Mouse (Mus musculus) liver, adult 2 months (tissue): ENCODE data around the gene Cd300a. TPM values are rescaled to one million over a fixed set of nuclear protein-coding genes. Genes with fewer than 3 reads are reported as not detected.

Experiments used
- DNase-seq: peaks from one replicate; pipeline ENCODE4 v3.0.0-alpha.2; 2011; ENCODE audit warnings: low read depth, low spot score; ENCODE audit errors: extremely low read depth
- H3K27ac ChIP-seq: fragments of 200-500 bp; replicated peaks from 2 replicates; pipeline ENCODE4 v1.5.1; 2012; ENCODE audit warnings: low read depth, mild to moderate bottlenecking, control low read depth, inconsistent platforms, low read length; ENCODE audit not compliant: insufficient read depth
- H3K27me3 ChIP-seq: fragments of 200-500 bp; 2 replicates; pipeline ENCODE4 v1.6.1; 2012; ENCODE audit warnings: mild to moderate bottlenecking, moderate library complexity, low read length, inconsistent platforms; ENCODE audit not compliant: control insufficient read depth, insufficient read depth
- H3K36me3 ChIP-seq: fragments of 200-500 bp; 2 replicates; pipeline ENCODE4 v1.6.1; 2012; ENCODE audit warnings: low read length, inconsistent platforms; ENCODE audit not compliant: control insufficient read depth, insufficient read depth
- H3K4me1 ChIP-seq: fragments of 200-500 bp; 2 replicates; pipeline ENCODE4 v1.6.1; 2011; ENCODE audit warnings: low read length; ENCODE audit not compliant: control insufficient read depth, insufficient read depth
- H3K4me3 ChIP-seq: fragments of 200-500 bp; 2 replicates; pipeline ENCODE4 v1.5.1; 2011; ENCODE audit warnings: low read depth, mild to moderate bottlenecking, control low read depth, low read length, moderate library complexity; ENCODE audit not compliant: insufficient read depth
- H3K79me2 ChIP-seq: fragments of 200-500 bp; 2 replicates; pipeline ENCODE4 v1.6.1; 2012; ENCODE audit warnings: inconsistent platforms, mild to moderate bottlenecking, low read length, moderate library complexity; ENCODE audit not compliant: control insufficient read depth, insufficient read depth
- H3K9ac ChIP-seq: fragments of 200-500 bp; 2 replicates; pipeline ENCODE4 v1.6.1; 2012; ENCODE audit warnings: low read depth, mild to moderate bottlenecking, control low read depth, inconsistent platforms, low read length
- CTCF ChIP-seq: fragments of 200-500 bp; IDR thresholded peaks from 2 replicates; pipeline ENCODE4 v1.5.1; 2011; ENCODE audit warnings: low read depth, low read length, control low read depth
- POLR2A ChIP-seq: fragments of 200-500 bp; IDR thresholded peaks from 2 replicates; pipeline ENCODE4 v1.6.1; 2011; ENCODE audit warnings: low read length, control low read depth; ENCODE audit not compliant: insufficient read depth; ENCODE audit errors: extremely low read depth
- WGBS: fragments of 180-500 bp; shearing (Covaris S2); methylation state at CpG from one replicate; pipeline ENCODE4 v1.1.7; 2018; 5-methylcytosine and 5-hydroxymethylcytosine counted together
- polyA plus RNA-seq: library from polyadenylated mRNA; depleted of rRNA; stranded (reverse); fragments of >200 nt; gene quantifications from 2 replicates; pipeline ENCODE4 v1.2.3, GENCODE M21; 2012
- total RNA-seq: library from RNA; depleted of rRNA; stranded (reverse); fragments of >200 nt; gene quantifications from 2 replicates; pipeline ENCODE4 v1.2.3, GENCODE M21; 2014

Gene Cd300a
- total and polyA plus RNA-seq, 2 experiments = 1.2 to 3.0 TPM

- Histone ChIP-seq H3K4me1 (no peaks in the 10 kb centered on the region), H3K9ac (no peak overlapping the region), H3K79me2 (no peaks in the 10 kb centered on the region), H3K27ac (no peak overlapping the region), H3K36me3 (no peaks in the 10 kb centered on the region), H3K27me3 (no peaks in the 10 kb centered on the region), H3K4me3 (no peak overlapping the region)
- TF ChIP-seq CTCF (no peak), POLR2A (no peak)
- 70% methylated on average over 6 of the region's 6 CpGs for WGBS
- no peak for DNase-seq
Measured at GRCm38 (mm10) chr11:114917120-114917519, 27.3 kb downstream of the Cd300a start.

- H3K27me3 ChIP-seq = no peaks in the 10 kb centered on the region
- DNase-seq = no peak
- TF ChIP-seq POLR2A = no peak
- TF ChIP-seq CTCF = no peak
- no peak overlapping the region for H3K4me3 ChIP-seq
- 89% methylated on average over 4 of the region's 4 CpGs for WGBS
- no peaks in the 10 kb centered on the region for H3K36me3 ChIP-seq
- no peak overlapping the region for H3K27ac ChIP-seq
- no peak overlapping the region for H3K9ac ChIP-seq
- no peaks in the 10 kb centered on the region for H3K4me1 ChIP-seq
- H3K79me2 ChIP-seq = no peaks in the 10 kb centered on the region
Measured at GRCm38 (mm10) chr11:114922439-114922838, 32.6 kb downstream of the Cd300a start.

- no peaks in the 10 kb centered on the region for H3K36me3 ChIP-seq
- WGBS = 72% methylated on average over 4 of the region's 4 CpGs
- H3K4me3 ChIP-seq = no peak overlapping the region
- no peak overlapping the region for H3K9ac ChIP-seq
- TF ChIP-seq POLR2A (no peak), CTCF (peak; percentile 65)
- H3K4me1 ChIP-seq = no peaks in the 10 kb centered on the region
- H3K27ac ChIP-seq = no peak overlapping the region
- no peaks in the 10 kb centered on the region for H3K27me3 ChIP-seq
- no peak for DNase-seq
- H3K79me2 ChIP-seq = no peaks in the 10 kb centered on the region
Measured at GRCm38 (mm10) chr11:114923961-114924360, 34.1 kb downstream of the Cd300a start.

- Histone ChIP-seq H3K36me3 (no peaks in the 10 kb centered on the region), H3K27me3 (no peaks in the 10 kb centered on the region), H3K4me3 (no peak overlapping the region), H3K27ac (no peak overlapping the region), H3K79me2 (no peaks in the 10 kb centered on the region), H3K9ac (no peak overlapping the region), H3K4me1 (no peaks in the 10 kb centered on the region)
- TF ChIP-seq CTCF (no peak), POLR2A (no peak)
- 91% methylated on average over 2 of the region's 2 CpGs for WGBS
- DNase-seq = no peak
Measured at GRCm38 (mm10) chr11:114929581-114929980, 39.7 kb downstream of the Cd300a start.

DNA sequence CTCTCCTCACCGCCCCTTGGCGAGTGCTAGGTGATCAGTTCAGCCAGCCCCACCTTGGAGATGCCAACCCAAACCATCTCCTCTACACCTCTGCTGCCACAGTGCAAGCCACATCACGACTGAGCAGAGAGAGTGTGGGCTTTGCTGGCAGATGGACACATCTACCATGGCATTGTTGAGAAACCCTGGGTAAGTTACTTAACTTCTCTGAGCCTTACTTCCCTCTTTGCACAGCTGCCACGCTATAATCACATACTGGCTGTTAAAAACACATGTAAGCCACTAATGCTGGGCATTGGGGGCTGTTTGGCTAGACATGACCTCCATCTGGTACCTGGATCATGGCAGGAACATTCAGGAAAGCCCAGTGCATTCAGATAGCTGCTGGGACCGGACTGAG, 41.2 kb downstream of the Cd300a start:
- H3K9ac ChIP-seq = no peak overlapping the region
- H3K4me3 ChIP-seq = no peak overlapping the region
- H3K36me3 ChIP-seq = no peaks in the 10 kb centered on the region
- H3K27ac ChIP-seq = peak overlapping the region; percentile 12; the same call in 1 of the 2 replicates
- no peak for TF ChIP-seq CTCF
- no peak for TF ChIP-seq POLR2A
- no peaks in the 10 kb centered on the region for H3K79me2 ChIP-seq
- H3K4me1 ChIP-seq = no peaks in the 10 kb centered on the region
- DNase-seq = no peak
- 76% methylated on average over 5 of the region's 5 CpGs for WGBS
- no peaks in the 10 kb centered on the region for H3K27me3 ChIP-seq

DNA sequence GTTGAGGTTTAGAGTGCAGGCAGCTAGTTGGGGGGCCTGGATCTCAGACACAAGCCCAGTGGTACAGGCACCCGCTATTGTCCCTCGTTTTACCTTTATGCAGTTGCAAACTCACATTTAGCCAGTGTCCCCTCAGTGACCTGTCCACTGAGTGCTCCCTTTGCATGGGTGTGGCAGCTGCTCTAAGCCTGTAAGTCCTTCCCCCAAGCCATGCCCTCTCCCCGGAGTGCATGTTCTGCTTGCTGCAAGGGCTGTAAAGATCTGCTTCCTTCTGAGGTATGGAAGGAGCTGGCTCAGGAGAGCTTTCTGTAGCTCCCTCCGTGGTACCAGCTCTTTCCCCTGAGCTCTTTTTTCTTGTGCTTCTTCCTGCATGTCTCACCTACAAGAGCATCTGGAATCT, 43.8 kb downstream of the Cd300a start:
- WGBS = 75% methylated on average over 4 of the region's 4 CpGs
- Histone ChIP-seq H3K36me3 (no peaks in the 10 kb centered on the region), H3K4me3 (peak overlapping the region; percentile 15; the same call in 1 of the 2 replicates), H3K79me2 (no peaks in the 10 kb centered on the region), H3K27me3 (no peaks in the 10 kb centered on the region), H3K9ac (no peak overlapping the region), H3K27ac (no peak overlapping the region), H3K4me1 (no peaks in the 10 kb centered on the region)
- no peak for TF ChIP-seq CTCF
- TF ChIP-seq POLR2A = no peak
- no peak for DNase-seq
